Comparison of ENCODE assay signal across 17 mouse cellular contexts in genomic region chr6:64607041-64607440, GRCm38 (mm10).
"Had no signal": no experiment of that assay in that cellular context is flagged by ENCODE, and none has a peak within 500 bp of the region (broad histone marks: within the 10 kb centered on the region; RNA-seq: fewer than 3 reads in every experiment).

No protein-coding gene starts in this region.

- H3K27me3 ChIP-seq: midbrain, embryonic 12.5 days; neural tube, embryonic 13.5 days; neural tube, embryonic 15.5 days had no signal

- H3K4me3 ChIP-seq: midbrain, embryonic 10.5 days; midbrain, embryonic 12.5 days; myocyte; neural tube, embryonic 13.5 days; neural tube, embryonic 15.5 days had no signal

- H3K9ac ChIP-seq: lung, embryonic 14.5 days; midbrain, embryonic 12.5 days; neural tube, embryonic 13.5 days; neural tube, embryonic 15.5 days had no signal

- DNase-seq: lung, adult 18-20 months; lung, embryonic 14.5 days; lung, postnatal 10 days; lung, postnatal 4 days; midbrain, embryonic 14.5 days; retina, postnatal 1 day; right cerebral cortex, postnatal 14 days; spleen, adult 18-20 months; thymus, adult 2 months; thymus, postnatal 25 days; thymus, postnatal 4 days had no signal

- ATAC-seq: midbrain, embryonic 16.5 days had no signal

- H3K36me3 ChIP-seq: midbrain, embryonic 10.5 days; midbrain, embryonic 12.5 days; neural tube, embryonic 13.5 days; neural tube, embryonic 15.5 days had no signal

- H3K4me1 ChIP-seq: midbrain, embryonic 10.5 days; midbrain, embryonic 12.5 days; neural tube, embryonic 15.5 days had no signal

- H3K4me2 ChIP-seq: lung, embryonic 14.5 days; midbrain, embryonic 12.5 days; neural tube, embryonic 13.5 days; neural tube, embryonic 15.5 days had no signal

- H3K27ac ChIP-seq: midbrain, embryonic 10.5 days; midbrain, embryonic 12.5 days; neural tube, embryonic 13.5 days; neural tube, embryonic 15.5 days had no signal

- H3K9me3 ChIP-seq: midbrain, embryonic 10.5 days; midbrain, embryonic 12.5 days; neural tube, embryonic 13.5 days; neural tube, embryonic 15.5 days had no signal
